Mouse (Mus musculus) intestine, embryonic 14.5 days (tissue): Measurements from ENCODE around the gene Pard3. TPM values are rescaled to one million over a fixed set of nuclear protein-coding genes. Genes with fewer than 3 reads are reported as not detected.

Source experiments
- ATAC-seq: fragments of 200-750 bp; cut with Nextera tagmentation; replicated peaks from 2 replicates; pipeline ENCODE4 v1.8.0; 2017; ENCODE audit warnings: low read depth, moderate number of reproducible peaks, moderate TSS enrichment, moderate library complexity; ENCODE audit not compliant: low FRiP score, low TSS enrichment
- DNase-seq: peaks from one replicate; pipeline ENCODE4 v3.0.0-alpha.2; 2018; ENCODE audit warnings: low spot score
- H3K27ac ChIP-seq: fragments of 300-500 bp; sonication (generic); 2 replicates; pipeline ENCODE4 v1.5.1; 2014; ENCODE audit warnings: low read depth, mild to moderate bottlenecking, control low read depth
- H3K27me3 ChIP-seq: fragments of 300-500 bp; sonication (generic); replicated peaks from 2 replicates; pipeline ENCODE4 v1.6.1; 2014; ENCODE audit warnings: low read length, control low read depth; ENCODE audit not compliant: control insufficient read depth, insufficient read depth
- H3K36me3 ChIP-seq: fragments of 300-500 bp; sonication (generic); 2 replicates; pipeline ENCODE4 v1.6.1; 2014; ENCODE audit warnings: low read length, control low read depth; ENCODE audit not compliant: control insufficient read depth, insufficient read depth
- H3K4me1 ChIP-seq: fragments of 300-500 bp; sonication (generic); replicated peaks from 2 replicates; pipeline ENCODE4 v1.6.1; 2014; ENCODE audit warnings: low read length, control low read depth, mixed read lengths; ENCODE audit not compliant: control insufficient read depth, insufficient read depth
- H3K4me2 ChIP-seq: fragments of 300-500 bp; sonication (generic); 2 replicates; pipeline ENCODE4 v1.6.1; 2014; ENCODE audit warnings: low read length
- H3K4me3 ChIP-seq: fragments of 300-500 bp; sonication (generic); 2 replicates; pipeline ENCODE4 v1.5.1; 2014; ENCODE audit warnings: low read depth, low read length, control low read depth, mixed read lengths
- H3K9ac ChIP-seq: fragments of 300-500 bp; sonication (generic); 2 replicates; pipeline ENCODE4 v1.6.1; 2014; ENCODE audit warnings: mild to moderate bottlenecking, low read length
- H3K9me3 ChIP-seq: fragments of 300-500 bp; sonication (generic); 2 replicates; pipeline ENCODE4 v1.6.1; 2016; ENCODE audit warnings: low read length, control low read depth; ENCODE audit not compliant: control insufficient read depth
- WGBS: fragments of 180-500 bp; shearing (Covaris S2); extraction: QIAGEN DNeasy Blood & Tissue Kit; methylation state at CpG from one replicate; pipeline ENCODE4 v1.1.7; 2014; 5-methylcytosine and 5-hydroxymethylcytosine counted together
- polyA plus RNA-seq: library from polyadenylated mRNA; unstranded; fragments of >200 nt; fragmentation: Nextera tagmentation; extraction: Ambion mirVana; gene quantifications from 2 replicates; pipeline ENCODE4 v1.2.1, GENCODE M21; 2014

Pard3 gene
- polyA plus RNA-seq, 1 experiment from 2014 or later = 36.6 TPM

DNA sequence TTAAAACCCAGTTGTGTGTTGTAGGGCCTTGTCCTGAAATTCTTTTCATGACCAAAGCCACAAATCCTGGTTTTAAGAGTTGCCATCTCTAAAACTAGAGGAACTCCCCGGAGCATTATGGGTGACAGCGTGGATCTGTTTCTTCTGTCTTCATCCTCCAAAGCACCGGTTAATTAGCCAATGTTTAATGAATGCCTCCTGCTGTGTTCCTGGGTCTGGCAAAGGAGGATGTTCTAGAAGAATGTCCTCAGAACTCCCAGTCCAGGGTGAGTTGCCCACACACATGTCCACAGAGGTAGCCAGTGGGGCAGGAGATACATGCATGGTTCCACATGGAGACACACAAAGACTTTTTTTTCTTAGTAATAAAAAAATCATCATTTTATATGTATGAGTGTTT, 28.2 kb downstream of the Pard3 start:
- DNase-seq = no peak
- Histone ChIP-seq H3K27me3 (no peaks in the 10 kb centered on the region), H3K4me2 (no peak overlapping the region), H3K4me1 (peaks cover 49% of the 10 kb centered on the region), H3K27ac (peak overlapping the region; percentile 70), H3K4me3 (no peak overlapping the region), H3K9me3 (no peaks in the 10 kb centered on the region), H3K9ac (no peak overlapping the region), H3K36me3 (no peaks in the 10 kb centered on the region)
- no peak for ATAC-seq
- 83% methylated on average over 3 of the region's 3 CpGs for WGBS

GRCm38 (mm10) chr8:127092383-127093112, 28.9 kb downstream of the Pard3 start:
- Histone ChIP-seq H3K36me3 (no peaks in the 10 kb centered on the region), H3K4me1 (peaks cover 44% of the 10 kb centered on the region), H3K9me3 (no peaks in the 10 kb centered on the region), H3K27ac (peak overlapping the region; percentile 70), H3K27me3 (no peaks in the 10 kb centered on the region), H3K9ac (no peak overlapping the region), H3K4me2 (peak overlapping the region; percentile 26), H3K4me3 (no peak overlapping the region)
- ATAC-seq (peak; percentile 57; the same call in 1 of the 2 replicates), DNase-seq (peak; percentile 85)
- WGBS = 24% methylated on average over 10 of the region's 10 CpGs

DNA sequence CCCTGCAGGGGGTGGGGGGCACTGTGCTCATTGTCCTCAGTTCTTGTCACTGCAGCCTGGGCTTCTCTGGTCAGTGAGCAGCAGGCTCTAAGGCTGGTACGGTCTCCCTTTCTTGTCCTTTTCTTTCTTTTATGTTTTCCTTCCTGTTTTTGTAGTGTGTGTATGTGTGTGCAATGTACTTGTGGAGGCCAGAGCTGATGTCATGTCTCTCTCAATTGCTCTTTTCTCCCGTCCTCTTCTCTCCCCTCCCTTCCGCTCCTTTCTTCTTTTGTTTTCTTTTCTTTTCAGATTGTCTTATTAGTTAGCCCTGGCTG, 29.4 kb downstream of the Pard3 start:
- no peak overlapping the region for H3K9ac ChIP-seq
- H3K4me1 ChIP-seq = peaks cover 39% of the 10 kb centered on the region
- no peak for ATAC-seq
- H3K9me3 ChIP-seq = no peaks in the 10 kb centered on the region
- H3K36me3 ChIP-seq = no peaks in the 10 kb centered on the region
- 48% methylated on average over 3 of the region's 3 CpGs for WGBS
- peak overlapping the region; percentile 26 for H3K4me2 ChIP-seq
- H3K27me3 ChIP-seq = no peaks in the 10 kb centered on the region
- no peak overlapping the region for H3K4me3 ChIP-seq
- H3K27ac ChIP-seq = peak overlapping the region; percentile 70
- no peak for DNase-seq

DNA sequence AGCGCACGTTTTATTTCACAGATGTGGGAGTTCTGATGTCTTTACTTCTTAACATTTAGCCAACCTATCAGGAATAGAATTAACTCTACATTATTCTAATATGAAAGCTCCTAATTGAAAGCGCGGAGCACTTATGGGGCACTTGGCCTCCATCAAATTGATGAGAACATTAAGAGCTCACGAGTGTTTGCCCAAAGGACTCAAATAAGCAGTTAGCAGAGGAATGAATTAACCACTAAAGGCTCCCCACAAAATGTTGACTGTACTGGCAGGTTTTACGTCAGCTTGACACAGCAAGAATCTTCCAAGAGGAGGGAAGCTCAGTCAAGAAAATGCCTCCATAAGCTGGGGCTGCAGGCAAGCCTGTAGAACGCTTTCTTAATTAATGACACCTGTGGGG, 32.1 kb downstream of the Pard3 start:
- no peak for DNase-seq
- Histone ChIP-seq H3K4me1 (peaks cover 31% of the 10 kb centered on the region), H3K27ac (no peak overlapping the region), H3K4me2 (no peak overlapping the region), H3K4me3 (no peak overlapping the region), H3K9me3 (no peaks in the 10 kb centered on the region), H3K27me3 (no peaks in the 10 kb centered on the region), H3K9ac (no peak overlapping the region), H3K36me3 (no peaks in the 10 kb centered on the region)
- no peak for ATAC-seq
- 82% methylated on average over 7 of the region's 7 CpGs for WGBS

DNA sequence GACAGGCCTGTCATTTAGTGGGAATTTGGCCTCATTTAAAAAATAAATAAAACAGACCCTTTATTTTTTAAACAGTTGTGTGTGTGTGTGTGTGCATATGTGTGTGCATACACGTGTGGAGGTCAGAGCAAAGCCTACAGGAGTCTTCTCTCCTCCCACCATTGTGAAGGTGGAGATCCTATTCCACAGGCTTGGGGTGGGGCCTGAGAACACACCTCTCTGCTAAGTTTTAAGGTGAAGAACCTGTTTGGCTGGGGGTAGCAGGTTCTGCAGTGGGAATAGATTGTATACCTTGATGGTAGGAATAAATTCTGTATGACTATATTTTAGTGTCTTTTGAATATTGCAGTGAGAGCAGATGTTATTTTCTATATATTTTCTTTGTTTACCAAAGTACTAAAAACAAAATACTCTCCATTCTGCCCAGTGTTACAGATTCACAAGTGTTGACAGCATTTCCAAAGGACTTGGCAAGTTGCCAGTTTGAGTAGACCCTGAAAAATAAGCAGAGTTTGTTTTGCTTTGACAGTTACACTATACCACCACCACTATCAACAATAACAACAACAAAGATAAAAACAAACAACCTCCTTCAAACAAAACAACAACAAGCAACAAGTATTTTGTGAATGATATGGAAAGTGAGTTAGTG, 35.9 kb downstream of the Pard3 start:
- no peak overlapping the region for H3K4me2 ChIP-seq
- DNase-seq = no peak
- H3K27me3 ChIP-seq = no peaks in the 10 kb centered on the region
- no peaks in the 10 kb centered on the region for H3K9me3 ChIP-seq
- no peak; the same call in 1 of the 2 replicates for ATAC-seq
- no peak overlapping the region for H3K9ac ChIP-seq
- H3K36me3 ChIP-seq = no peaks in the 10 kb centered on the region
- no peak overlapping the region for H3K27ac ChIP-seq
- 39% methylated on average over 1 of the region's 1 CpGs for WGBS
- H3K4me3 ChIP-seq = no peak overlapping the region
- peaks cover 8% of the 10 kb centered on the region; the same call in 1 of the 2 replicates for H3K4me1 ChIP-seq

- Histone ChIP-seq H3K27ac (no peak overlapping the region), H3K4me3 (no peak overlapping the region), H3K27me3 (no peaks in the 10 kb centered on the region), H3K9me3 (no peaks in the 10 kb centered on the region), H3K9ac (no peak overlapping the region), H3K4me2 (no peak overlapping the region), H3K4me1 (peaks cover 12% of the 10 kb centered on the region; the same call in 1 of the 2 replicates), H3K36me3 (no peaks in the 10 kb centered on the region)
- DNase-seq (no peak), ATAC-seq (no peak)
- 72% methylated on average over 5 of the region's 5 CpGs for WGBS
These were observed 39.6 kb downstream of the Pard3 start for GRCm38 (mm10) chr8:127103256-127103655.

- H3K27ac ChIP-seq = no peak overlapping the region
- H3K4me1 ChIP-seq = peaks cover 8% of the 10 kb centered on the region; the same call in 1 of the 2 replicates
- H3K4me3 ChIP-seq = no peak overlapping the region
- ATAC-seq = no peak
- H3K9ac ChIP-seq = no peak overlapping the region
- H3K27me3 ChIP-seq = no peaks in the 10 kb centered on the region
- 78% methylated on average over 2 of the region's 2 CpGs for WGBS
- no peak for DNase-seq
- H3K36me3 ChIP-seq = no peaks in the 10 kb centered on the region
- no peak overlapping the region for H3K4me2 ChIP-seq
- no peaks in the 10 kb centered on the region for H3K9me3 ChIP-seq
These were observed 40.9 kb downstream of the Pard3 start for GRCm38 (mm10) chr8:127104616-127105015.

DNA sequence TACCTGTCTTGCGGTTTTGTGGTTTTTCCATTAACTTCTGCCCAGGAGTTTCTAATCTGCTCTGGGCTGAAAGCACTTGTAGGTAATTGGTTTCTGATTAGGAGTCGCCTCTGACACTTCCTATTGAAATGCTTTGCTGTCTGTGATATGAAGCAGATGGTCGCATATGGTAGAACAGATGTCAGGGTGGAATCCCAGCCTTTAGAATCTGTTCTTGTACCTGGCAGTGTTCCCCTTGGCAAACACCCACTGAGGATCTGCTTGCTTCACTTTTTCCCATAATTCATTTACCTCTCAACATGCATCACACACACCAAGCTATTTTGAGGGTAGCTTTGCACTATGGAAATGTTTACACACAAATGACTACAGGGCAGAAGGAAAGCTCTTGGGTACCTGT, 44.2 kb downstream of the Pard3 start:
- no peak overlapping the region for H3K4me3 ChIP-seq
- no peaks in the 10 kb centered on the region for H3K36me3 ChIP-seq
- H3K4me2 ChIP-seq = no peak overlapping the region
- peaks cover 8% of the 10 kb centered on the region; the same call in 1 of the 2 replicates for H3K4me1 ChIP-seq
- no peaks in the 10 kb centered on the region for H3K9me3 ChIP-seq
- 46% methylated on average over 3 of the region's 3 CpGs for WGBS
- no peak overlapping the region for H3K27ac ChIP-seq
- no peak overlapping the region for H3K9ac ChIP-seq
- no peaks in the 10 kb centered on the region for H3K27me3 ChIP-seq
- ATAC-seq (no peak), DNase-seq (no peak)

GRCm38 (mm10) chr8:127113209-127113608, 49.5 kb downstream of the Pard3 start:
- Histone ChIP-seq H3K9me3 (no peaks in the 10 kb centered on the region), H3K4me3 (no peak overlapping the region), H3K27ac (no peak overlapping the region), H3K4me1 (peaks cover 10% of the 10 kb centered on the region; the same call in 1 of the 2 replicates), H3K27me3 (no peaks in the 10 kb centered on the region), H3K9ac (no peak overlapping the region), H3K4me2 (no peak overlapping the region), H3K36me3 (no peaks in the 10 kb centered on the region)
- no peak for DNase-seq
- WGBS = 83% methylated on average over 5 of the region's 5 CpGs
- no peak for ATAC-seq
